Mouse (Mus musculus) kidney, adult 2 months (tissue): ENCODE results near the gene Ndufs2.

Source experiments
- CTCF ChIP-seq: fragments of 200-500 bp; conservative IDR thresholded peaks from 2 replicates; pipeline ENCODE4 v1.5.1; 2011; ENCODE audit warnings: low read depth, mild to moderate bottlenecking, control low read depth, low read length, moderate library complexity, mixed read lengths; ENCODE audit not compliant: insufficient read depth, insufficient read length
- POLR2A ChIP-seq: fragments of 200-500 bp; IDR thresholded peaks from one replicate; pipeline ENCODE4 v1.6.1; 2011; ENCODE audit warnings: low read depth, low read length, control low read depth

DNA sequence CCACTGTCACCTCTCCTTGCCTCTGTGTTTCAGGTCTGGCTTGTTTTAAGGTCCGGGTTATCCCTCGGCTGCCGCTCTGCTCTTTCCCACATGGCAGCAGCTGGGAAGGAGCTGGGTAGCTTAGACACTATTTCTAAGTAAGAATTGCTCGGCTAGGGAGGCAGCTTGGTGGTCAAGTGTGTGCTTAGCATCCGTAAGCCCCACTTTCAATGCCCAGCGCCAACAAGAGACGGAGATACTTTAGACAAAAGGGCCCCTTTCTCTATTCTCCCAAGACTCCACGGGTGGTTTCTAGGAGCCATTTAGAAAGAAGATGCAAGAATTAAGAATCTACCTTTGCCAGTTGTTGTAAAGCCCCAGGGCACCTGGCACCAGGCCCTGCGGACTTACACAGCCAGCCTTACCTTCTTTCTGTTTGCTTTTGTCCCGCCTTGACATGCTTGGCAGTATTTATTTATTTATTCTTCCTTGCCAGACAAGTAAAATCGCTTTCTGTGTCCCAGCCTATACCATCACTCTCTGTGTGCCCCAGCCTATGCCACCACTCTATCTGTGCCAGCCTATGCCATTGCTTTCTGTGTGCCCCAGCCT is 24.1 kb upstream of the Ndufs2 start:
- no peak for TF ChIP-seq CTCF
- TF ChIP-seq POLR2A = no peak
